Mouse (Mus musculus): ENCODE data around the gene Klhl5. TPM values are rescaled to one million over a fixed set of nuclear protein-coding genes. Genes with fewer than 3 reads are reported as not detected.
A peak's percentile ranks its signal among the peaks of the same experiment; 100 is the strongest.
"Not testable (repeated sequence)": the region's sequence is repeated elsewhere in the genome, so short reads cannot be mapped to it uniquely, and the experiment has no call there.

Gene Klhl5
- polyA plus RNA-seq, 1 experiment from 2014 or later = 6.9 TPM

- WGBS (ENCODE audit: insufficient replicate concordance) = 81% methylated on average over 11 of the region's 11 CpGs
- Histone ChIP-seq H3K27me3 (replicated peaks) (0 out of 2 replicates have a peak, but pooled peaks cover 5% of the 10 kb centered on the region), H3K4me2 (no peak overlapping the region), H3K27ac (no peak overlapping the region), H3K4me3 (no peak overlapping the region), H3K4me1 (peaks cover 19% of the 10 kb centered on the region), H3K9ac (no peak overlapping the region), H3K9me3 (replicated peaks) (no peaks in the 10 kb centered on the region), H3K36me3 (no peaks in the 10 kb centered on the region)
- ATAC-seq = no peak
Measured at GRCm38 (mm10) chr5:65100002-65100401, 7.3 kb upstream of the Klhl5 start.

GRCm38 (mm10) chr5:65101209-65101608, 6.1 kb upstream of the Klhl5 start:
- Histone ChIP-seq H3K9ac (no peak overlapping the region), H3K27me3 (replicated peaks) (0 out of 2 replicates have a peak, but pooled peaks cover 5% of the 10 kb centered on the region), H3K4me1 (peaks cover 19% of the 10 kb centered on the region), H3K4me3 (no peak overlapping the region), H3K27ac (no peak overlapping the region), H3K36me3 (no peaks in the 10 kb centered on the region), H3K4me2 (no peak overlapping the region), H3K9me3 (replicated peaks) (no peaks in the 10 kb centered on the region)
- 31% methylated on average over 5 of the region's 5 CpGs for WGBS (ENCODE audit: insufficient replicate concordance)
- ATAC-seq = no peak

GRCm38 (mm10) chr5:65101621-65102020, 5.7 kb upstream of the Klhl5 start:
- no peak overlapping the region for H3K4me3 ChIP-seq
- peak overlapping the region; percentile 5; the same call in 1 of the 2 replicates for H3K4me2 ChIP-seq
- no peak for ATAC-seq
- no peaks in the 10 kb centered on the region for H3K9me3 ChIP-seq (replicated peaks)
- no peak overlapping the region for H3K27ac ChIP-seq
- 0 out of 2 replicates have a peak, but pooled peaks cover 5% of the 10 kb centered on the region for H3K27me3 ChIP-seq (replicated peaks)
- peaks cover 19% of the 10 kb centered on the region for H3K4me1 ChIP-seq
- 43% methylated on average over 6 of the region's 6 CpGs for WGBS (ENCODE audit: insufficient replicate concordance)
- H3K36me3 ChIP-seq = no peaks in the 10 kb centered on the region
- no peak overlapping the region for H3K9ac ChIP-seq

- Histone ChIP-seq H3K27ac (no peak overlapping the region), H3K9me3 (replicated peaks) (no peaks in the 10 kb centered on the region), H3K27me3 (replicated peaks) (0 out of 2 replicates have a peak, but pooled peaks cover 5% of the 10 kb centered on the region), H3K4me3 (no peak overlapping the region), H3K4me2 (peak overlapping the region; percentile 5; the same call in 1 of the 2 replicates), H3K9ac (no peak overlapping the region), H3K36me3 (no peaks in the 10 kb centered on the region), H3K4me1 (peaks cover 21% of the 10 kb centered on the region)
- ATAC-seq = peak; percentile 65; the same call in 1 of the 2 replicates
- 25% methylated on average over 3 of the region's 3 CpGs for WGBS (ENCODE audit: insufficient replicate concordance)
Measured at GRCm38 (mm10) chr5:65102026-65102640, 5.2 kb upstream of the Klhl5 start.

- WGBS (ENCODE audit: insufficient replicate concordance) = 41% methylated on average over 10 of the region's 10 CpGs
Measured at GRCm38 (mm10) chr5:65102641-65103042, 4.7 kb upstream of the Klhl5 start.

GRCm38 (mm10) chr5:65107773-65108432, 564 bp downstream of the Klhl5 start:
- H3K4me3 ChIP-seq = peak overlapping the region; percentile 80
- peak overlapping the region; percentile 92 for H3K4me2 ChIP-seq
- no peaks in the 10 kb centered on the region for H3K36me3 ChIP-seq
- H3K27ac ChIP-seq = peak overlapping the region; percentile 77
- WGBS (ENCODE audit: insufficient replicate concordance) = 2% methylated on average over 24 of the region's 42 CpGs
- no peaks in the 10 kb centered on the region for H3K9me3 ChIP-seq (replicated peaks)
- peak; percentile 8; the same call in 1 of the 2 replicates for ATAC-seq
- H3K9ac ChIP-seq = peak overlapping the region; percentile 78
- no peaks in the 10 kb centered on the region for H3K27me3 ChIP-seq (replicated peaks)
- H3K4me1 ChIP-seq = peaks cover 26% of the 10 kb centered on the region

More at GRCm38 (mm10) chr5:65102641-65103042, 4.7 kb upstream of the Klhl5 start:
- ATAC-seq = no peak
- H3K27me3 ChIP-seq (replicated peaks) = 0 out of 2 replicates have a peak, but pooled peaks cover 5% of the 10 kb centered on the region
- no peaks in the 10 kb centered on the region for H3K9me3 ChIP-seq (replicated peaks)
- H3K27ac ChIP-seq = no peak overlapping the region
- H3K36me3 ChIP-seq = no peaks in the 10 kb centered on the region
- H3K4me1 ChIP-seq = peaks cover 26% of the 10 kb centered on the region
- no peak overlapping the region for H3K9ac ChIP-seq
- 0 out of 2 replicates have a peak overlapping the region, but pooled peaks have one; percentile 5 for H3K4me2 ChIP-seq
- H3K4me3 ChIP-seq = no peak overlapping the region

GRCm38 (mm10) chr5:65112225-65112624, 4.9 kb downstream of the Klhl5 start:
- not testable (repeated sequence) for ATAC-seq; H3K27ac ChIP-seq; H3K9me3 ChIP-seq (replicated peaks); H3K9ac ChIP-seq; H3K4me2 ChIP-seq; H3K4me3 ChIP-seq; H3K27me3 ChIP-seq (replicated peaks); H3K36me3 ChIP-seq
- peaks cover 32% of the 10 kb centered on the region for H3K4me1 ChIP-seq
- 7% methylated on average over 3 of the region's 3 CpGs for WGBS (ENCODE audit: insufficient replicate concordance)

GRCm38 (mm10) chr5:65113323-65113722, 6.0 kb downstream of the Klhl5 start:
- peak; percentile 55; the same call in 1 of the 2 replicates for ATAC-seq
- WGBS (ENCODE audit: insufficient replicate concordance) = 34% methylated on average over 6 of the region's 6 CpGs
- Histone ChIP-seq H3K4me1 (peaks cover 24% of the 10 kb centered on the region), H3K36me3 (0 out of 2 replicates have a peak, but pooled peaks cover 4% of the 10 kb centered on the region), H3K9me3 (replicated peaks) (no peaks in the 10 kb centered on the region), H3K9ac (no peak overlapping the region), H3K27ac (no peak overlapping the region), H3K27me3 (replicated peaks) (no peaks in the 10 kb centered on the region), H3K4me2 (peak overlapping the region; percentile 13; the same call in 1 of the 2 replicates), H3K4me3 (no peak overlapping the region)

- Histone ChIP-seq H3K27ac (no peak overlapping the region), H3K9ac (no peak overlapping the region), H3K4me3 (no peak overlapping the region), H3K4me1 (peaks cover 25% of the 10 kb centered on the region), H3K4me2 (no peak overlapping the region), H3K36me3 (0 out of 2 replicates have a peak, but pooled peaks cover 4% of the 10 kb centered on the region), H3K27me3 (replicated peaks) (no peaks in the 10 kb centered on the region), H3K9me3 (replicated peaks) (no peaks in the 10 kb centered on the region)
- no peak for ATAC-seq
- WGBS (ENCODE audit: insufficient replicate concordance) = 86% methylated on average over 2 of the region's 2 CpGs
Measured at GRCm38 (mm10) chr5:65116789-65117188, 9.4 kb downstream of the Klhl5 start.

- WGBS (ENCODE audit: insufficient replicate concordance) = 65% methylated on average over 1 of the region's 1 CpGs
- 0 out of 2 replicates have a peak, but pooled peaks cover 4% of the 10 kb centered on the region for H3K36me3 ChIP-seq
- H3K4me1 ChIP-seq = peaks cover 4% of the 10 kb centered on the region; the same call in 1 of the 2 replicates
- H3K9ac ChIP-seq = no peak overlapping the region
- no peak for ATAC-seq
- H3K9me3 ChIP-seq (replicated peaks) = no peaks in the 10 kb centered on the region
- H3K4me2 ChIP-seq = no peak overlapping the region
- no peak overlapping the region for H3K27ac ChIP-seq
- H3K27me3 ChIP-seq (replicated peaks) = no peaks in the 10 kb centered on the region
- H3K4me3 ChIP-seq = no peak overlapping the region
Measured at GRCm38 (mm10) chr5:65119495-65119894, 12.2 kb downstream of the Klhl5 start.

GRCm38 (mm10) chr5:65119918-65120317, 12.6 kb downstream of the Klhl5 start:
- Histone ChIP-seq H3K4me2 (no peak overlapping the region), H3K36me3 (0 out of 2 replicates have a peak, but pooled peaks cover 4% of the 10 kb centered on the region), H3K4me3 (no peak overlapping the region), H3K4me1 (peaks cover 4% of the 10 kb centered on the region; the same call in 1 of the 2 replicates), H3K27ac (no peak overlapping the region), H3K9ac (no peak overlapping the region), H3K9me3 (replicated peaks) (no peaks in the 10 kb centered on the region), H3K27me3 (replicated peaks) (no peaks in the 10 kb centered on the region)
- no peak for ATAC-seq
- 34% methylated on average over 3 of the region's 3 CpGs for WGBS (ENCODE audit: insufficient replicate concordance)

GRCm38 (mm10) chr5:65122616-65123015, 15.3 kb downstream of the Klhl5 start:
- H3K9me3 ChIP-seq (replicated peaks) = no peaks in the 10 kb centered on the region
- ATAC-seq = no peak
- no peaks in the 10 kb centered on the region for H3K27me3 ChIP-seq (replicated peaks)
- H3K4me2 ChIP-seq = no peak overlapping the region
- no peak overlapping the region for H3K4me3 ChIP-seq
- H3K27ac ChIP-seq = no peak overlapping the region
- no peak overlapping the region for H3K9ac ChIP-seq
- WGBS (ENCODE audit: insufficient replicate concordance) = 77% methylated on average over 3 of the region's 3 CpGs
- no peaks in the 10 kb centered on the region for H3K36me3 ChIP-seq
- peaks cover 4% of the 10 kb centered on the region; the same call in 1 of the 2 replicates for H3K4me1 ChIP-seq

All from liver, embryonic 12.5 days (tissue).